Mouse (Mus musculus) embryonic fibroblast, embryonic 13.5 days (primary cell): Measurements from ENCODE around the gene Grpel1.

Experiments used
- CTCF ChIP-seq: IDR thresholded peaks from 2 replicates; pipeline ENCODE4 v1.5.1; 2011; ENCODE audit warnings: mild to moderate bottlenecking, control low read depth, low read length, moderate library complexity, borderline replicate concordance; ENCODE audit not compliant: insufficient read depth
- POLR2A ChIP-seq: IDR thresholded peaks from 2 replicates; pipeline ENCODE4 v1.6.1; 2011; ENCODE audit warnings: low read depth, mild to moderate bottlenecking, control low read depth, low read length, moderate library complexity

DNA sequence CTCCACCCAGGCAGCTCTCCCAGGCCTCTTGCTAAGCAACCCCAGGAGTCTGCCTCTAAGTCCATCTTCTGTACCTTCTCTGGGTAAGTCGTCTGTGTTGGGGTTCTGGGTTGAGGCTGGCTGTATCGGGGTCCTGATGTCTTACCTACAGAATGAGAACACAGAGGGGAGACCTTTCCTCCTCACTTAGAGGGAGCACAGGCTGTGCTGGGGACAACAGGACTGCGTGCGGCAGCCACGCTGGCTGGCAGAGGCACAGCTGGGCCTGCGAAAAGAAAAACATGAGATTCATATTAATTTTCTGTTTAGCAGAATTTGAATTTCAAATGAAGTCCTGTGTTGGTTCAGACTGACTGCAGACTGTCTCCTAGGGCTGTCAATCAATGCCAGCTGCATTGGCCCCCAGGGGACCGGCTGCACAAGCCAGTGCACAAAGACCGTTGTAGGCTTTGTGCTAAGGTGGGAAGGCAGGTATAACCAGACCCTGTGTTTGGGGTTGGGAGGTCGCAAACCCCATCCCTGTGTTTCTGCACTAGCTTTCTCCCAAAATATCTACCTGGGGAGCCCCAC, 30.3 kb upstream of the Grpel1 start:
- TF ChIP-seq POLR2A (no peak), CTCF (no peak)
